Mouse (Mus musculus): ENCODE results near the gene Ppip5k2.
"Not testable (repeated sequence)": the region's sequence is repeated elsewhere in the genome, so short reads cannot be mapped to it uniquely, and the experiment has no call there.

The Ppip5k2 gene

GRCm38 (mm10) chr1:97769904-97770753 lies at the start of gene Ppip5k2, which contains the start of gene Gin1:
Ppip5k2 (minus strand) TSS chr1:97770411.
Gin1 (plus strand) TSS chr1:97770172.
- peak; percentile 97 for DNase-seq (ENCODE audit: low read depth, low spot score)

- peak; percentile 49 for DNase-seq (ENCODE audit: low read depth, low spot score)
Measured at GRCm38 (mm10) chr1:97809255-97809912, 39.2 kb upstream of the Ppip5k2 start.

- no peak for DNase-seq (ENCODE audit: low read depth, low spot score)
Measured at GRCm38 (mm10) chr1:97804520-97804919, 34.3 kb upstream of the Ppip5k2 start.

GRCm38 (mm10) chr1:97802207-97802902 lies 32.1 kb upstream of the Ppip5k2 start:
- peak; percentile 27 for DNase-seq (ENCODE audit: low read depth, low spot score)

GRCm38 (mm10) chr1:97795936-97796335 lies 25.7 kb upstream of the Ppip5k2 start:
- DNase-seq (ENCODE audit: low read depth, low spot score): no peak

- DNase-seq (ENCODE audit: low read depth, low spot score): no peak
Measured at GRCm38 (mm10) chr1:97794110-97794509, 23.9 kb upstream of the Ppip5k2 start.

DNA sequence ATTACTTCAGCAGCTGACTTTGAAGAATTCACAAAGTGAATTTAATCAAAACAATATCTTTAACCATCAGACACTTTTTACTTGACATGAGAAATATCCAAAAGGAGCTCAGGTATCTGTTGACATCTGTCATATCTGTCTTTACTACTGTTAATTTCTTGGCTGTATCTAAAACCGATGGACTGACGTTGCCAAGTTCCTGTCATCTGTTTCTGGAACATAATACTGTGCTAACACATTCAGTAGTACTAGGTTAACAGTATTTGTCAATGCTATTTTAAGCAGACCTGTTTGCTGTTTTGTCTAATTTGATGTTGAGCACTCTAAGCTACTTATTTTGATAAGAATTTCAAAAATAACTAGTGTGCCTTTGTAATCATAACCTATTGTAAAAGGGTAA lies 18.3 kb upstream of the Ppip5k2 start:
- DNase-seq (ENCODE audit: low read depth, low spot score): no peak

- no peak for DNase-seq (ENCODE audit: low read depth, low spot score)
Measured at GRCm38 (mm10) chr1:97787674-97788073, 17.5 kb upstream of the Ppip5k2 start.

GRCm38 (mm10) chr1:97785685-97786393 lies 15.6 kb upstream of the Ppip5k2 start:
- no peak for DNase-seq (ENCODE audit: low read depth, low spot score)

GRCm38 (mm10) chr1:97784928-97785327 lies 14.7 kb upstream of the Ppip5k2 start:
- DNase-seq (ENCODE audit: low read depth, low spot score): no peak

GRCm38 (mm10) chr1:97781674-97782073 lies 11.5 kb upstream of the Ppip5k2 start:
- DNase-seq (ENCODE audit: low read depth, low spot score): no peak

DNA sequence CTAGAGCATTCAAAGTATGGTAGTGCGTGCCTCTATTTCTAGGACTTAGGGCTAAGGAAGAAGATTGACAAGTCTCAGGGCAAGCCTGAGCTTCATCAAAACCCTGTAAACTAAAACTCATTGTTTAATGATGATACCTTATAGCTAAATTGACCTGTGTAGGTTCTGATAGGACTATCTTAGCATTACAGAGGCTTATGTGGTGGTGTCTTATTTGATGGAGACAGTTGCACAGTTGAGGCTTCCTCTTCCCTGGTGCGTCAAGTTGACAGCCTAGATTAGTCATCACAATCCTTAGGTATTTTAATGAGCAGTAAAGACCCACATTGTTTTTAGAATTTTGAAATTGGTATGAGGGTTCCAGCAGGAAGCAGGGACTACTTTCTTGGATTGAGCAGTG lies 3.8 kb upstream of the Ppip5k2 start:
- DNase-seq (ENCODE audit: low read depth, low spot score): no peak

DNA sequence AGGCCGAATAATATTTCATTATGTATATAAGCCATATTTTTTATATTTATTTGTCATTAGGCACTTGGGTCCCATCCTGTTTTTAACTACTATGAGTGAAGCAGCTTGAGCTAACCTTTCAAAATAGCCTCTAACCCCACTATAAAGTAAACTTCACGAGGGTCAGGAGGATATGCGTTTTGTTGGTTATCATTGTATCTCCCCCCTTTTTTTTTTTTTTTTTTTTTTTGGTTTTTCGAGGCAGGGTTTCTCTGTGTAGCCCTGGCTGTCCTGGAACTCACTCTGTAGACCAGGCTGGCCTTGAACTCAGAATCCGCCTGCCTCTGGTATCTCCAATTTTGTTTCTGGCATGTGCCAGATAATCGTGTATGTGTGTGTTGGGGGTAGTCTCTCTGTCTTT lies 3.2 kb upstream of the Ppip5k2 start:
- DNase-seq (ENCODE audit: low read depth, low spot score): no peak

DNA sequence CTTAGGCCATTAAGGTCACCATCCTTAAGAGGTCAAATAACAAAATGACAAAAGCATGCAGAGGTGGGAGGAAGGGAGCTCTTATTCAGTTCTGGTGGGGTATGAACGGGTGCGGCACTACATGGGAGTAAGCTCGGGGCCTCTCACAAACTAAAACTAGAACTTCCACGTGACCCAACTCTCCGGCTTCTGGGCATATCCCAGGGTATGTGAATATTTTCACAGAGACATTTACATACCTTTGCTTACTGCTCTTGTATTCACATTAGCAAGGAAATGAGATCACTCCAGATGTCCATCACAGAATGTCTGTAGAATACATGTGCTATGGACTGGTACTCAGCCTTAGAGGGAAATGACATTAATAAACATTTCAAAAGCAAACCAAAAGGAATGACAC lies 1.5 kb upstream of the Ppip5k2 start:
- DNase-seq (ENCODE audit: low read depth, low spot score): no peak

DNA sequence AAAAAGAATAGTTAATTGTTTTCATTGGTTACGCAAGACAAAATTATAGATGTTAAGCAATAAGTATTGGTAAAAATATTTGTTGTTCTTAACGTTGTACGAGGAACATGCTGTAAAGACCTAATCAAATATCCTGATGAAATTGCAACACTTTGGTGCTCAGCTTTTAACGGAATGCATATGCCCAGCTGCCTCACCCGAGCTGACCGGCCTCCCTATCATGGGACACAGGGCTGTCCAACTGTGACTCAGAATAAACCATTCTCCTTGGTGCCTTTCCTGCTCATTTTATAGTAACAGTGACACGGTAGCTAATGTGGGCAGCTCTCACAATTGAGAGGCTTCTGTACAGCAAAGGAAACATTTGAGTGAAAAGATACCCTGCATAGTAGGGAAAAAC lies 907 bp upstream of the Ppip5k2 start:
- DNase-seq (ENCODE audit: low read depth, low spot score): no peak

DNA sequence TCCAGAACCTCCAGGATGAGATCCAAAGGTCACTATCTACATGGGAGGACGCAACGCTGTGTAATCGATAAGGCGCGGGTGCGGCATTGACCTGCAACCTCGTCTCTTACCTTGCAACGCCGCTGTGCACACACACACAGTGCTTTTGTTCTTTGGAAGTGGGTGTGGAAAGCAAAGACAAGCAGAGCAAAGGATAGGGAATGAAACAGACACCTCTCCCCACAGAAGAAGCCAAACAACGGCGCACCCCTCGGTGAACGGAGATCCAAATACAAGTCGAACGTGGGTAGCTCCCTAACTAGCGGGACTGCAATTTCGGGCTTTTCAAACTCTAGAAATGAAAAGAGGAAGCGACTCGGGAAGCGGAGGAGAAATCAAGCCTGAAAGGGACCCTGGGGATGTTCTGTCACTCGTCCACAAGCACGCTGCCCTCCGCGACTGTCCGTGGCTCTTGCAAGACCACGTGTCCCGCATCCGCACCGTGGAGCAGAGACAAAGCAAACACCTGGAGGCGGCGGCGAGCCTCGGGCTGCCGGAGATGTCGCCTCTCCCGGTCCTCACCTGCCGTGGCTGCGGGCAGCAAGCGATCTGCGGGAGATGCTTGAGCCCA lies 812 bp downstream of the Ppip5k2 start:
- DNase-seq (ENCODE audit: low read depth, low spot score): no peak

DNA sequence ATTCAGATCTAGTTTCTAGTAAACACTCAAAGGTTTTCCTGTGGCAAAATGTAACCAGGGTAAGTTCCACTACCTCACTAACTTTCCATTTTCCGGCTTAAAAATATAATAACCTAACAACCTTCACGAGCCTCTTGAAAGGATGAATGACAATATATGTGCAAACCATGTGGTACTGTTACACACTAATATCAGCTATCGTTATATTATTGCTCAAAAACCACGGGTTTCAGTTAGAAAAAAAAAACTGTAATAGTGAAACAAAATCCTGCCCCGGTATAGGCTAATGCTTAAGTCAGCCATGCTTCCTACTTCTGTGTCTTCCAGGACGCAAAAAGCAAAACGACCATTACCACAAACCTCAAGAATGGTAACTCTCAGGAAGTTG lies 1.3 kb downstream of the Ppip5k2 start:
- DNase-seq (ENCODE audit: low read depth, low spot score): peak; percentile 39

- peak; percentile 19 for DNase-seq (ENCODE audit: low read depth, low spot score)
Measured at GRCm38 (mm10) chr1:97768089-97768488, 2.1 kb downstream of the Ppip5k2 start.

DNA sequence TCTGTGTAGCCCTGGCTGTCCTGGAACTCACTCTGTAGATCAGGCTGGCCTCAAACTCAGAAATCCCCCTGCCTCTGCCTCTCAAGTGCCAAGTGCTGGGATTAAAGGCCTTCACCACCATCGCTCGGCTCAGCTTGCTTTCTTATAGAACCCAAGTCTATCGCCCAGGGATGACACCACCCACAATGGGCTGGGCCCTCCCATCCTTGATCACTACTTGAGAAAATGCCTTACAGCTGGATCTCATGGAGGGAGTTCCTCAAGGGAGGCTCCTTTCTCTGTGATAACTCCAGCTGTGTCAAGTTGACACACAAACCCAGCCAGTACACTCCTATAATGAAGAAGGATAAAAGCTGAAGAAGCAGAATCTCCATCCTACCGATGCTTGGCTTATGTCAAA lies 4.5 kb downstream of the Ppip5k2 start:
- DNase-seq (ENCODE audit: low read depth, low spot score): not testable (repeated sequence)

GRCm38 (mm10) chr1:97761477-97761876 lies 8.7 kb downstream of the Ppip5k2 start:
- DNase-seq (ENCODE audit: low read depth, low spot score): no peak

DNA sequence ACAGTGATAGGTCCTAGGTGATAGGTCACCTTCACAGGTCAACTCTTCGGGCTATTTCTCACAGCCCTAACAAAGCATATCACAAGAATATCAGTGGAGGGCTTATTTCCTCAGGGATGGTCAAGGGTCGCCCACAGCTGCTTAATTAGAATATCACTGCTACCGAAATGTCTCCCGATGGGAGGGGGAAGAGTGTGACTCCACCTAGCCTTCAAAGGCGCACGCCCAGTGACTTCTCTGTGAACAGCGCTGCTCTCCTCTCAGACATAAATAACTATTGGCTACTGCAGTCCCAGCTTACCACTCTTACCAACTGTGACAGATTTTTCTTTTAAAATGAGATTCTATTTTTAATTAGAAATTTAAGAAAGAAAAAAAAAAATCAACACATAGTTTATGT lies 9.6 kb downstream of the Ppip5k2 start:
- no peak for DNase-seq (ENCODE audit: low read depth, low spot score)

Data from CD4-positive, CD25-positive, alpha-beta regulatory T cell, adult 2 months (primary cell).